Mouse (Mus musculus): ENCODE data around the gene Olfr825. TPM values are rescaled to one million over a fixed set of nuclear protein-coding genes. Genes with fewer than 3 reads are reported as not detected.
"Not testable (repeated sequence)": the region's sequence is repeated elsewhere in the genome, so short reads cannot be mapped to it uniquely, and the experiment has no call there.

The Olfr825 gene
- not detected in 2 replicates for total RNA-seq (2012; rRNA removed)

DNA sequence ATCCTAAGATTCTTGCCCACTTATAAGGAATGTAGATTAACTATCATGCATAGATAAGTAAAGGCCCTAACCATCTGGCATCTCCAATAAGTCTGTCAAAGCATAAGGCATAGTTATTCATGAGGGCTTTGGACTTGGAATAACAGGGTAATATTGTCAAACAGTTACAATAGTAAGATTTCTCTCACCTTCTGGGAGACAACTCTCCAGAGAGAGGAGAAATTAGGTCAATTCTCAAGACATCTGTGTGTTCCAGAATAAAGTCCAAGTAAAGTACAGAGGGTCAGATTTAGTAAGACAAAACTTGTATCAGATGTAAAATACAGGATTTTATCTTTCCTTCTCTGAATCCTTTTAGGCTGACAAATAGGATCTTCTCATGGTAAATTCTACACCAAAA, at the start of gene Olfr825:
Gene Olfr825 (minus strand): TSS at position 101 of the 400 bp plus-strand sequence.
- in situ Hi-C loops (cut with MboI; ENCODE audit: low sequenced_read_pairs in 2 of 2, unreplicated experiment in 2 of 2), result no loop called here
- TF ChIP-seq ZNF384 (IDR thresholded peaks at IDR 0.05; ENCODE audit: low read depth, low read length) (no peak), MAFK (IDR thresholded peaks at IDR 0.05; ENCODE audit: insufficient read depth, low read depth, low read length) (no peak), ZC3H11A (IDR thresholded peaks at IDR 0.05; ENCODE audit: borderline replicate concordance, low read depth, low read length) (no peak), CHD2 (IDR thresholded peaks at IDR 0.05; ENCODE audit: low read depth, low read length) (no peak), HCFC1 (IDR thresholded peaks at IDR 0.05; ENCODE audit: borderline replicate concordance, insufficient read depth, low read length) (no peak)
- H3K4me3 ChIP-seq (ENCODE audit: insufficient read depth in 1 of 2, low read depth in 1 of 2, low read length in 2 of 2, poor library complexity in 1 of 2, severe bottlenecking in 1 of 2), result no peak within 1 kb of the TSS
- H3K9ac ChIP-seq (ENCODE audit: insufficient read depth, low read depth, low read length, poor library complexity, severe bottlenecking), result no peak within 1 kb of the TSS
- no peak within 1 kb of the TSS for H3K27ac ChIP-seq (ENCODE audit: insufficient read depth, low read depth, low read length, poor library complexity, severe bottlenecking)
- H3K4me1 ChIP-seq (ENCODE audit: control insufficient read depth in 2 of 2, insufficient read depth in 2 of 2, low read length in 2 of 2, poor library complexity in 1 of 2), result no peaks in the 10 kb centered on the region
- no peaks in the 10 kb centered on the region for H3K36me3 ChIP-seq (ENCODE audit: control insufficient read depth, insufficient read depth, low read length, poor library complexity, severe bottlenecking)
- no peak for DNase-seq (ENCODE audit: low read depth, low spot score)
- H3K9me3 ChIP-seq (ENCODE audit: control insufficient read depth, insufficient read depth, low read depth, low read length), result no peaks in the 10 kb centered on the region

DNA sequence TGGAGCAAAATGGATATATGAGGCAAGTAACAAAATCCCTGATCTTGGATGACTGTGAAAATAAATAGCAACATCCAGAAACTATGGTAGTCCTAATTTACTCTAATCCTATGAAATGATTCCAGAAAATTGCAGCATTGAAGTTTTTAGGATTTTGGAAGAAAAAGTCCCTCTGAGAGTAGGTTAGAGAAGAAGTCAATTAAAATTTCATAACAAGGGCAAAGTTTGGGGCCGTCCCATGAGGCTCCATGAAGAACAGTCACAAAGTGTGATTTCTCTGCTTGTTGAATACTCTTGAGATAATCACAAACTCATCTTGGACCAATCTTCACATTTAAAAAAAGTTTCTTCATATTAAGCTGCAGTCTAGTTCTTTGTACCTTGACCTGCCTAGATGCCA, 47.7 kb upstream of the Olfr825 start, which contains the start of gene Olfr827:
Gene Olfr827 (minus strand): TSS at position 101 of the 400 bp plus-strand sequence.
- Histone ChIP-seq H3K9ac (ENCODE audit: insufficient read depth, low read depth, low read length, poor library complexity, severe bottlenecking) (no peak within 1 kb of the TSS), H3K9me3 (ENCODE audit: control insufficient read depth, insufficient read depth, low read depth, low read length) (no peaks in the 10 kb centered on the region), H3K27ac (ENCODE audit: insufficient read depth, low read depth, low read length, poor library complexity, severe bottlenecking) (no peak within 1 kb of the TSS), H3K36me3 (ENCODE audit: control insufficient read depth, insufficient read depth, low read length, poor library complexity, severe bottlenecking) (no peaks in the 10 kb centered on the region), H3K4me3 (ENCODE audit: insufficient read depth in 1 of 2, low read depth in 1 of 2, low read length in 2 of 2, poor library complexity in 1 of 2, severe bottlenecking in 1 of 2) (no peak within 1 kb of the TSS), H3K4me1 (ENCODE audit: control insufficient read depth in 2 of 2, insufficient read depth in 2 of 2, low read length in 2 of 2, poor library complexity in 1 of 2) (no peaks in the 10 kb centered on the region)
- in situ Hi-C loops (cut with MboI; ENCODE audit: low sequenced_read_pairs in 2 of 2, unreplicated experiment in 2 of 2), result no loop called here
- TF ChIP-seq CHD2 (IDR thresholded peaks at IDR 0.05; ENCODE audit: low read depth, low read length) (no peak), ZNF384 (IDR thresholded peaks at IDR 0.05; ENCODE audit: low read depth, low read length) (no peak), MAFK (IDR thresholded peaks at IDR 0.05; ENCODE audit: insufficient read depth, low read depth, low read length) (no peak), ZC3H11A (IDR thresholded peaks at IDR 0.05; ENCODE audit: borderline replicate concordance, low read depth, low read length) (no peak), HCFC1 (IDR thresholded peaks at IDR 0.05; ENCODE audit: borderline replicate concordance, insufficient read depth, low read length) (no peak)
- no peak for DNase-seq (ENCODE audit: low read depth, low spot score)

DNA sequence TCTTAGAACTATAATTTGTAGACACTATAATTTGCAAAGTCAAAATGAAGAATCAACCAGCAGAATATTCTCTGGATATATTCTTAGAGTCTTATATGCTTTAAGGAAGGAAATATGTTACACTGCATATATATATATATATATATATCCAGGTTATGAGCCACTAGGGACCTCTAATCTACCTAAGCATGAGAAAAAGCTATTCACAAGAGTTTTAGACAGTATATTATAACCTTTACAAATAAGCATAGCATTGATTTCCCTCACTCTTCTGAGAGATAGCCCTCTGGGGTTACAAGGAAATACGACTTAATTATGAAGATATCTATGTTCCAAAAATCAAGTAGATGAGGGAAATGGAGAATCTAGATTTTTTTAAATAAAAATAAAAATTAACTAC, 17.5 kb upstream of the Olfr825 start, which contains the start of gene Olfr826:
Gene Olfr826 (minus strand): TSS at position 101 of the 400 bp plus-strand sequence.
- H3K36me3 ChIP-seq (ENCODE audit: control insufficient read depth, insufficient read depth, low read length, poor library complexity, severe bottlenecking), result no peaks in the 10 kb centered on the region
- no peak within 1 kb of the TSS for H3K4me3 ChIP-seq (ENCODE audit: insufficient read depth in 1 of 2, low read depth in 1 of 2, low read length in 2 of 2, poor library complexity in 1 of 2, severe bottlenecking in 1 of 2)
- no peak within 1 kb of the TSS for H3K27ac ChIP-seq (ENCODE audit: insufficient read depth, low read depth, low read length, poor library complexity, severe bottlenecking)
- H3K4me1 ChIP-seq (ENCODE audit: control insufficient read depth in 2 of 2, insufficient read depth in 2 of 2, low read length in 2 of 2, poor library complexity in 1 of 2), result no peaks in the 10 kb centered on the region
- TF ChIP-seq ZNF384 (IDR thresholded peaks at IDR 0.05; ENCODE audit: low read depth, low read length) (no peak), HCFC1 (IDR thresholded peaks at IDR 0.05; ENCODE audit: borderline replicate concordance, insufficient read depth, low read length) (no peak), MAFK (IDR thresholded peaks at IDR 0.05; ENCODE audit: insufficient read depth, low read depth, low read length) (no peak), ZC3H11A (IDR thresholded peaks at IDR 0.05; ENCODE audit: borderline replicate concordance, low read depth, low read length) (no peak), CHD2 (IDR thresholded peaks at IDR 0.05; ENCODE audit: low read depth, low read length) (no peak)
- in situ Hi-C loops (cut with MboI; ENCODE audit: low sequenced_read_pairs in 2 of 2, unreplicated experiment in 2 of 2), result no loop called here
- no peak within 1 kb of the TSS for H3K9ac ChIP-seq (ENCODE audit: insufficient read depth, low read depth, low read length, poor library complexity, severe bottlenecking)
- no peaks in the 10 kb centered on the region for H3K9me3 ChIP-seq (ENCODE audit: control insufficient read depth, insufficient read depth, low read depth, low read length)
- no peak for DNase-seq (ENCODE audit: low read depth, low spot score)

DNA sequence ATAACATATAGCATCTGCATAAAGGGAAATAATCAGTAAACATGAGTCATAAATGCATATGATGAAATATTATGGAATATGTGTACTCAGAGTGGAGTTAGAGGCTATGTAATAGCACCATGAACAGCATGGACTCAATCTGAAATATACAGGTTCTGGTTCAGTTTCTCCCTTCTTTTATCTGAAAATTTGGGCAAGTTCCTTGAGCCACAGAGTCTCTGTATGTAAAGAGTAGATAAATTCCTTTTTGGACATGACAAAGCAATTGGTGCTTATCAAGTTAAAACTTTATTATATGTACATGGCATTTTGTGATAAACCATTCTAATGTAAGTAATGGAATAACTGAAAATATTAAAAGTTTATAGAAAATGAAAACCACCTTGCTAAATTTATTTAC, 1.4 kb downstream of the Olfr825 start:
- no peaks in the 10 kb centered on the region for H3K36me3 ChIP-seq (ENCODE audit: control insufficient read depth, insufficient read depth, low read length, poor library complexity, severe bottlenecking)
- no peak for DNase-seq (ENCODE audit: low read depth, low spot score)
- no peak overlapping the region for H3K27ac ChIP-seq (ENCODE audit: insufficient read depth, low read depth, low read length, poor library complexity, severe bottlenecking)
- no peaks in the 10 kb centered on the region for H3K9me3 ChIP-seq (ENCODE audit: control insufficient read depth, insufficient read depth, low read depth, low read length)
- in situ Hi-C loops (cut with MboI; ENCODE audit: low sequenced_read_pairs in 2 of 2, unreplicated experiment in 2 of 2), result no loop called here
- no peak overlapping the region for H3K4me3 ChIP-seq (ENCODE audit: insufficient read depth in 1 of 2, low read depth in 1 of 2, low read length in 2 of 2, poor library complexity in 1 of 2, severe bottlenecking in 1 of 2)
- H3K4me1 ChIP-seq (ENCODE audit: control insufficient read depth in 2 of 2, insufficient read depth in 2 of 2, low read length in 2 of 2, poor library complexity in 1 of 2), result no peaks in the 10 kb centered on the region
- H3K9ac ChIP-seq (ENCODE audit: insufficient read depth, low read depth, low read length, poor library complexity, severe bottlenecking), result no peak overlapping the region
- TF ChIP-seq ZNF384 (IDR thresholded peaks at IDR 0.05; ENCODE audit: low read depth, low read length) (no peak), HCFC1 (IDR thresholded peaks at IDR 0.05; ENCODE audit: borderline replicate concordance, insufficient read depth, low read length) (no peak), CHD2 (IDR thresholded peaks at IDR 0.05; ENCODE audit: low read depth, low read length) (no peak), ZC3H11A (IDR thresholded peaks at IDR 0.05; ENCODE audit: borderline replicate concordance, low read depth, low read length) (no peak), MAFK (IDR thresholded peaks at IDR 0.05; ENCODE audit: insufficient read depth, low read depth, low read length) (no peak)

DNA sequence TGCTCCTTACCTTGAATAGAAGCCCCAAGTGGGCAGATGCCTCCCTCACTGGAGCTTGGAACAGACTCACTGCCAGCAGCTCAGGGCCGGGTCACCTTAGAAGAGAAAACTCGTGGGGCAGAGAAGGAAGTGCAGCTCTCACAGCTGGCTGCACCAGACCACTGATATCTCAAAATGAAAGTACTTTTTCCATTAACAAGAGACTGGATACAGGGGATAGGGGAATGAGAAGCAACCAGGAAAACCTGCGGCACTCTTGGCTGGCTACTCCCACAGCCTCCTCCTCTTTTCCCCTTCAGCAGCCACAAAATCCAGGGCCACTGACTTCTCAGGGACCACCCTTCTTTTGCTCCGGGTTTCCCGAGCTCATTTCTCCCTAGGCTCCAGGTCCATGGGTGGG, 22.4 kb downstream of the Olfr825 start:
- in situ Hi-C loops (cut with MboI; ENCODE audit: low sequenced_read_pairs in 2 of 2, unreplicated experiment in 2 of 2), result no loop called here
- DNase-seq (ENCODE audit: low read depth, low spot score), result no peak
- no peak overlapping the region for H3K9ac ChIP-seq (ENCODE audit: insufficient read depth, low read depth, low read length, poor library complexity, severe bottlenecking)
- no peaks in the 10 kb centered on the region for H3K36me3 ChIP-seq (ENCODE audit: control insufficient read depth, insufficient read depth, low read length, poor library complexity, severe bottlenecking)
- H3K9me3 ChIP-seq (ENCODE audit: control insufficient read depth, insufficient read depth, low read depth, low read length), result no peaks in the 10 kb centered on the region
- no peak overlapping the region for H3K27ac ChIP-seq (ENCODE audit: insufficient read depth, low read depth, low read length, poor library complexity, severe bottlenecking)
- no peak overlapping the region for H3K4me3 ChIP-seq (ENCODE audit: insufficient read depth in 1 of 2, low read depth in 1 of 2, low read length in 2 of 2, poor library complexity in 1 of 2, severe bottlenecking in 1 of 2)
- H3K4me1 ChIP-seq (ENCODE audit: control insufficient read depth in 2 of 2, insufficient read depth in 2 of 2, low read length in 2 of 2, poor library complexity in 1 of 2), result no peaks in the 10 kb centered on the region
- TF ChIP-seq ZC3H11A (IDR thresholded peaks at IDR 0.05; ENCODE audit: borderline replicate concordance, low read depth, low read length), result no peak
- TF ChIP-seq MAFK (IDR thresholded peaks at IDR 0.05; ENCODE audit: insufficient read depth, low read depth, low read length), result no peak
- TF ChIP-seq CHD2 (IDR thresholded peaks at IDR 0.05; ENCODE audit: low read depth, low read length), result no peak
- TF ChIP-seq ZNF384 (IDR thresholded peaks at IDR 0.05; ENCODE audit: low read depth, low read length), result no peak

DNA sequence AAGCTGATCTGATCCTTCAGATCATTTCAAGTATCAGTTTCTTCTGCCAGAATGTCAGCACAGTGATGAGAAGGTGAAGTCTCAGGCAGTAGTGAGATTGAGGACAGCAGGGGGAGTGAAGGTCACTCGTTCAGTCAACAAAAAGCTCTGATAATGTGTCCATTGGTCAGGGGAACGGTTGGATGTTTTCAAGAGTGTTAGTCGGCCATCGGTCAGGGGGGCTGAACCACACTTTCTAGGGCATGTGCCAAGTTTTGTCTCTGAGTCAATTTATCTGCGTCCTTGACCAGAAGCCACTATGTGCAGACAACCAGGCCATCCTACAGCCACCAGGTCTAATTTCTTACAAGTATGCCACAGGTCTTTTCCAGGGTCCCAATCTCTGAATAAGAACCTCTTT, 24.1 kb downstream of the Olfr825 start:
- in situ Hi-C loops (cut with MboI; ENCODE audit: low sequenced_read_pairs in 2 of 2, unreplicated experiment in 2 of 2); H3K4me3 ChIP-seq (ENCODE audit: insufficient read depth in 1 of 2, low read depth in 1 of 2, low read length in 2 of 2, poor library complexity in 1 of 2, severe bottlenecking in 1 of 2); H3K27ac ChIP-seq (ENCODE audit: insufficient read depth, low read depth, low read length, poor library complexity, severe bottlenecking); DNase-seq (ENCODE audit: low read depth, low spot score); H3K4me1 ChIP-seq (ENCODE audit: control insufficient read depth in 2 of 2, insufficient read depth in 2 of 2, low read length in 2 of 2, poor library complexity in 1 of 2); H3K36me3 ChIP-seq (ENCODE audit: control insufficient read depth, insufficient read depth, low read length, poor library complexity, severe bottlenecking); H3K9me3 ChIP-seq (ENCODE audit: control insufficient read depth, insufficient read depth, low read depth, low read length); H3K9ac ChIP-seq (ENCODE audit: insufficient read depth, low read depth, low read length, poor library complexity, severe bottlenecking): not testable (repeated sequence)

Data from ES-E14 (cell line).